Mouse (Mus musculus): ENCODE results near the gene Phkb. TPM values are rescaled to one million over a fixed set of nuclear protein-coding genes. Genes with fewer than 3 reads are reported as not detected.
"Not testable (repeated sequence)": the region's sequence is repeated elsewhere in the genome, so short reads cannot be mapped to it uniquely, and the experiment has no call there.

Phkb gene
- 40.5 and 49.1 TPM in 2 replicates for polyA plus RNA-seq (2014; fragmentation: Nextera tagmentation; extraction: Ambion mirVana)

GRCm38 (mm10) chr8:85840657-85841488, at the start of gene Phkb, which contains the start of gene Itfg1:
Gene Phkb (plus strand): TSS chr8:85840959.
Gene Itfg1 (minus strand): TSS chr8:85840921.
- Histone ChIP-seq H3K4me2 (ENCODE audit: low read length) (peak within 1 kb of the TSS; percentile 84), H3K4me3 (ENCODE audit: low read depth, low read length) (peak within 1 kb of the TSS; percentile 87), H3K4me1 (replicated peaks; ENCODE audit: control insufficient read depth, insufficient read depth, low read length) (peaks cover 12% of the 10 kb centered on the region), H3K27me3 (replicated peaks; ENCODE audit: control insufficient read depth, insufficient read depth, low read length) (no peaks in the 10 kb centered on the region), H3K9me3 (ENCODE audit: control insufficient read depth, low read length) (no peaks in the 10 kb centered on the region), H3K9ac (ENCODE audit: low read length) (peak within 1 kb of the TSS; percentile 89), H3K36me3 (ENCODE audit: control insufficient read depth, insufficient read depth, low read length) (peaks cover 19% of the 10 kb centered on the region), H3K27ac (ENCODE audit: low read depth) (peak within 1 kb of the TSS; percentile 96)
- under 1% methylated on average over 54 of the region's 54 CpGs for WGBS
- ATAC-seq (replicated peaks; ENCODE audit: low FRiP score, low TSS enrichment, low read depth) (peak; percentile 97), DNase-seq (ENCODE audit: low spot score) (peak; percentile 95)

GRCm38 (mm10) chr8:85796392-85796791, 44.4 kb upstream of the Phkb start:
- not testable (repeated sequence) for H3K9me3 ChIP-seq (ENCODE audit: control insufficient read depth, low read length); H3K4me1 ChIP-seq (replicated peaks; ENCODE audit: control insufficient read depth, insufficient read depth, low read length); H3K4me2 ChIP-seq (ENCODE audit: low read length); H3K4me3 ChIP-seq (ENCODE audit: low read depth, low read length); H3K9ac ChIP-seq (ENCODE audit: low read length); H3K27me3 ChIP-seq (replicated peaks; ENCODE audit: control insufficient read depth, insufficient read depth, low read length); ATAC-seq (replicated peaks; ENCODE audit: low FRiP score, low TSS enrichment, low read depth); H3K27ac ChIP-seq (ENCODE audit: low read depth); DNase-seq (ENCODE audit: low spot score)
- WGBS: 70% methylated on average over 1 of the region's 1 CpGs
- H3K36me3 ChIP-seq (ENCODE audit: control insufficient read depth, insufficient read depth, low read length): 0 out of 2 replicates have a peak, but pooled peaks cover 11% of the 10 kb centered on the region

GRCm38 (mm10) chr8:85800164-85800563, 40.6 kb upstream of the Phkb start:
- Histone ChIP-seq H3K9ac (ENCODE audit: low read length) (no peak overlapping the region), H3K27ac (ENCODE audit: low read depth) (no peak overlapping the region), H3K36me3 (ENCODE audit: control insufficient read depth, insufficient read depth, low read length) (peaks cover 14% of the 10 kb centered on the region; the same call in 1 of the 2 replicates), H3K4me2 (ENCODE audit: low read length) (no peak overlapping the region), H3K4me1 (replicated peaks; ENCODE audit: control insufficient read depth, insufficient read depth, low read length) (no peaks in the 10 kb centered on the region), H3K4me3 (ENCODE audit: low read depth, low read length) (no peak overlapping the region), H3K9me3 (ENCODE audit: control insufficient read depth, low read length) (no peaks in the 10 kb centered on the region), H3K27me3 (replicated peaks; ENCODE audit: control insufficient read depth, insufficient read depth, low read length) (no peaks in the 10 kb centered on the region)
- DNase-seq (ENCODE audit: low spot score) (no peak), ATAC-seq (replicated peaks; ENCODE audit: low FRiP score, low TSS enrichment, low read depth) (no peak)
- WGBS: 96% methylated on average over 1 of the region's 1 CpGs

- Histone ChIP-seq H3K9ac (ENCODE audit: low read length) (no peak overlapping the region), H3K4me2 (ENCODE audit: low read length) (no peak overlapping the region), H3K27ac (ENCODE audit: low read depth) (no peak overlapping the region), H3K27me3 (replicated peaks; ENCODE audit: control insufficient read depth, insufficient read depth, low read length) (no peaks in the 10 kb centered on the region), H3K4me1 (replicated peaks; ENCODE audit: control insufficient read depth, insufficient read depth, low read length) (no peaks in the 10 kb centered on the region), H3K9me3 (ENCODE audit: control insufficient read depth, low read length) (no peaks in the 10 kb centered on the region), H3K36me3 (ENCODE audit: control insufficient read depth, insufficient read depth, low read length) (peaks cover 14% of the 10 kb centered on the region; the same call in 1 of the 2 replicates), H3K4me3 (ENCODE audit: low read depth, low read length) (no peak overlapping the region)
- 95% methylated on average over 1 of the region's 1 CpGs for WGBS
- DNase-seq (ENCODE audit: low spot score) (no peak), ATAC-seq (replicated peaks; ENCODE audit: low FRiP score, low TSS enrichment, low read depth) (no peak)
Measured at GRCm38 (mm10) chr8:85801408-85801807, 39.4 kb upstream of the Phkb start.

- DNase-seq (ENCODE audit: low spot score): no peak
- Histone ChIP-seq H3K9me3 (ENCODE audit: control insufficient read depth, low read length) (no peaks in the 10 kb centered on the region), H3K4me2 (ENCODE audit: low read length) (no peak overlapping the region), H3K27me3 (replicated peaks; ENCODE audit: control insufficient read depth, insufficient read depth, low read length) (no peaks in the 10 kb centered on the region), H3K9ac (ENCODE audit: low read length) (no peak overlapping the region), H3K36me3 (ENCODE audit: control insufficient read depth, insufficient read depth, low read length) (peaks cover 10% of the 10 kb centered on the region; the same call in 1 of the 2 replicates), H3K4me3 (ENCODE audit: low read depth, low read length) (no peak overlapping the region), H3K4me1 (replicated peaks; ENCODE audit: control insufficient read depth, insufficient read depth, low read length) (no peaks in the 10 kb centered on the region), H3K27ac (ENCODE audit: low read depth) (no peak overlapping the region)
- no peak for ATAC-seq (replicated peaks; ENCODE audit: low FRiP score, low TSS enrichment, low read depth)
Measured at GRCm38 (mm10) chr8:85813621-85814020, 27.1 kb upstream of the Phkb start.

GRCm38 (mm10) chr8:85839916-85840656, 673 bp upstream of the Phkb start:
- DNase-seq (ENCODE audit: low spot score) (no peak), ATAC-seq (replicated peaks; ENCODE audit: low FRiP score, low TSS enrichment, low read depth) (no peak)
- H3K27ac ChIP-seq (ENCODE audit: low read depth): peak overlapping the region; percentile 96
- H3K27me3 ChIP-seq (replicated peaks; ENCODE audit: control insufficient read depth, insufficient read depth, low read length): no peaks in the 10 kb centered on the region
- H3K36me3 ChIP-seq (ENCODE audit: control insufficient read depth, insufficient read depth, low read length): peaks cover 27% of the 10 kb centered on the region
- peak overlapping the region; percentile 84 for H3K4me2 ChIP-seq (ENCODE audit: low read length)
- H3K4me3 ChIP-seq (ENCODE audit: low read depth, low read length): peak overlapping the region; percentile 87
- no peaks in the 10 kb centered on the region for H3K9me3 ChIP-seq (ENCODE audit: control insufficient read depth, low read length)
- H3K9ac ChIP-seq (ENCODE audit: low read length): peak overlapping the region; percentile 89
- under 1% methylated on average over 21 of the region's 21 CpGs for WGBS
- H3K4me1 ChIP-seq (replicated peaks; ENCODE audit: control insufficient read depth, insufficient read depth, low read length): peaks cover 12% of the 10 kb centered on the region

- H3K4me1 ChIP-seq (replicated peaks; ENCODE audit: control insufficient read depth, insufficient read depth, low read length): peaks cover 12% of the 10 kb centered on the region
- DNase-seq (ENCODE audit: low spot score) (peak; percentile 53), ATAC-seq (replicated peaks; ENCODE audit: low FRiP score, low TSS enrichment, low read depth) (no peak)
- H3K27ac ChIP-seq (ENCODE audit: low read depth): peak overlapping the region; percentile 96; the same call in 1 of the 2 replicates
- peaks cover 17% of the 10 kb centered on the region for H3K36me3 ChIP-seq (ENCODE audit: control insufficient read depth, insufficient read depth, low read length)
- H3K9ac ChIP-seq (ENCODE audit: low read length): peak overlapping the region; percentile 89
- H3K9me3 ChIP-seq (ENCODE audit: control insufficient read depth, low read length): no peaks in the 10 kb centered on the region
- H3K4me2 ChIP-seq (ENCODE audit: low read length): peak overlapping the region; percentile 84
- WGBS: 12% methylated on average over 4 of the region's 4 CpGs
- H3K27me3 ChIP-seq (replicated peaks; ENCODE audit: control insufficient read depth, insufficient read depth, low read length): no peaks in the 10 kb centered on the region
- peak overlapping the region; percentile 87 for H3K4me3 ChIP-seq (ENCODE audit: low read depth, low read length)
Measured at GRCm38 (mm10) chr8:85841489-85841795, 683 bp downstream of the Phkb start.

- ATAC-seq (replicated peaks; ENCODE audit: low FRiP score, low TSS enrichment, low read depth) (no peak), DNase-seq (ENCODE audit: low spot score) (no peak)
- Histone ChIP-seq H3K9ac (ENCODE audit: low read length) (no peak overlapping the region), H3K27me3 (replicated peaks; ENCODE audit: control insufficient read depth, insufficient read depth, low read length) (no peaks in the 10 kb centered on the region), H3K4me1 (replicated peaks; ENCODE audit: control insufficient read depth, insufficient read depth, low read length) (0 out of 2 replicates have a peak, but pooled peaks cover 4% of the 10 kb centered on the region), H3K4me3 (ENCODE audit: low read depth, low read length) (no peak overlapping the region), H3K27ac (ENCODE audit: low read depth) (no peak overlapping the region), H3K36me3 (ENCODE audit: control insufficient read depth, insufficient read depth, low read length) (peaks cover 10% of the 10 kb centered on the region; the same call in 1 of the 2 replicates), H3K9me3 (ENCODE audit: control insufficient read depth, low read length) (no peaks in the 10 kb centered on the region), H3K4me2 (ENCODE audit: low read length) (no peak overlapping the region)
Measured at GRCm38 (mm10) chr8:85845887-85846286, 5.1 kb downstream of the Phkb start.
